In genomic region chr11:71912626-71913025, GRCm38 (mm10) we compare ENCODE assay signal across 11 mouse cellular contexts.
"Had no signal": no experiment of that assay in that cellular context is flagged by ENCODE, and none has a peak within 500 bp of the region (broad histone marks: within the 10 kb centered on the region; RNA-seq: fewer than 3 reads in every experiment).

No protein-coding gene starts in this region.

- DNase-seq: gastrocnemius, adult 2 months; gastrocnemius, postnatal 10 days; gastrocnemius, postnatal 25 days; heart, adult 18-20 months; heart, postnatal 10 days; heart, postnatal 4 days; kidney, adult 18-20 months; kidney, adult 8-10 months; kidney, postnatal 10 days; kidney, postnatal 25 days; kidney, postnatal 4 days had no signal
